Mouse (Mus musculus): ENCODE measurements around the gene Ttll3.

GRCm38 (mm10) chr6:113364518-113365135 is 24.4 kb upstream of the Ttll3 start:
- TF ChIP-seq CTCF (IDR thresholded peaks at IDR 0.05; ENCODE audit: low read depth, low read length) (no peak), POLR2A (IDR thresholded peaks at IDR 0.05; ENCODE audit: insufficient read depth, low read length) (no peak)

Measured in ES-Bruce4 (cell line).